Mouse (Mus musculus): ENCODE results near the gene Egfl7.

Gene Egfl7

DNA sequence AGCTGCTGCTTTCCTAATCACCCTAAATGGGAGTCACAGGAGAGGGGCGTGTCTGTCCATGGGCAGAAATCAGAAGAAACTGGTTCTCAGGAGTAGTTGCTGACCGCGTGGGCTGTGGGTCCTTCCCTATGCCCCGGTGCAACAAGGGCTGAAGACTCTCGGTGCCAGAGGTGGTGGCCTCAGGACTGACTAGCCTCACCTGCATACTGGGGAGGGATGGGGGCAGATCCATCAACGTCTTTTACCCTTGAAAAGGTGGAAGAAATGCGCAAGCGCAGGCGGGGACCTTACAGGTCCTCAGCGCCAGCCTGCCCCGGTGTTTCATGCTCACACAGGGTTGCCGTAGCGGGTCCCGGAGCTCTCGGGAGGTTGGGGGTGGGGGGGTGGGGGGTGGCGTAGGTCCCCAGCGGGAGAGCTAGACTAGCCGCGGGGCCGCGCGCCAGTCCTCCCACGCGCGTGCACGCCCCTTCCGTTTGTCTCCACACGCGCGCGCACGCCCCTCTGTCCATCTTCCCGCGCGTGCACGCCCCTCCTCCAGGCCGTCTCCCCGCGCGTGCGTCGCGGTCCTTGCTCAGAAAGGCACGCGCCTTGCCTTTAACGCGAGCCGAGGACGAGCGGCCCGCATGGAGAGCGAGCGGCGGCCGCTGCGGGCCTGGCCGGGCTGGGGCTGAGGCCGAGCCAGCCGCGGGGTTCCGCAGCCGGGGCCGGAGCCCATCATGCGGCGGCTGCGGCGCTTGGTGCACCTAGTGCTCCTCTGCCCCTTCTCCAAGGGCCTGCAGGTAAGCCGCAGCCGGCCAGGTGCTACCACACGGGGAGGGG is 48.3 kb downstream of the Egfl7 start, which contains the start of gene Fam69b:
Gene Fam69b, plus strand, starts transcription at position 537 of the 819 bp plus-strand sequence.
- in situ Hi-C loops (cut with MboI; ENCODE audit: low pct_unique_long_range_greater_than_20kb in 1 of 2, low sequenced_read_pairs in 2 of 2, unreplicated experiment in 1 of 2): no loop called here

DNA sequence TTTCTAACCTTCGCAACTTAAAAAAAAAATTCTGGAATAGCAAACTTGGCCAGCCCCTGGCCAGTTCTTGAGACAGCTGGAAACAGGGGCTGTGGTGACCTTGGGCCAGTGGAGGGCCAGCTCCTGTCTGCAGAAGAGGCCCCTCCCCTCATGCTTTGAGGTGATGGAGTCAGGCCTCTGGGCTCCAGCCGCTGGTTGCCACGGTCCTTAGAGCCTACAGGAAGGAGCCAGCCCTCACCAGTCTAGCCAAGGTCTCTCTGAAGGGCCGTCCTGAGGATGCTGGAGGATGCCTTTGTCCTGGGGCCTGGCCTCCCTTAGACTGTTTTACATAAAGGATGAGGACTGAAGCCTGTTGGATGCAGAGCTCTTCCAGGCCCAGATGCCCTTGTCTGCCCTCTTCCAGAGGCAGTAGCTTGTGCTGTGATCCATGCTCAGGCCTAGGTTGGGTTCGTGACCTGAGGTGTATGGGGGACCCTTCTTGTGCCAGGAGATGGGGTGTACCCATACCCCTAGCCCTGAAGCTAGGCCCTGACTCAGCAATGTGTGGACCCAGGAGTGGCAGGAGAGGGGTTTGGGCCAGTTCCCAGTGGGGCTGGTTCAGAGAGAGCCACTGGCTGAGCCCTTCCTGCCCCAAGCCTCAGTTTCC is 49.1 kb downstream of the Egfl7 start:
- in situ Hi-C loops (cut with MboI; ENCODE audit: low pct_unique_long_range_greater_than_20kb in 1 of 2, low sequenced_read_pairs in 2 of 2, unreplicated experiment in 1 of 2): no loop called here

- in situ Hi-C loops (cut with MboI; ENCODE audit: low pct_unique_long_range_greater_than_20kb in 1 of 2, low sequenced_read_pairs in 2 of 2, unreplicated experiment in 1 of 2): no loop called here
Measured at GRCm38 (mm10) chr2:26632541-26633395, 53.0 kb downstream of the Egfl7 start.

- in situ Hi-C loops (cut with MboI; ENCODE audit: low pct_unique_long_range_greater_than_20kb in 1 of 2, low sequenced_read_pairs in 2 of 2, unreplicated experiment in 1 of 2): no loop called here
Measured at GRCm38 (mm10) chr2:26633953-26634530, 54.2 kb downstream of the Egfl7 start.

DNA sequence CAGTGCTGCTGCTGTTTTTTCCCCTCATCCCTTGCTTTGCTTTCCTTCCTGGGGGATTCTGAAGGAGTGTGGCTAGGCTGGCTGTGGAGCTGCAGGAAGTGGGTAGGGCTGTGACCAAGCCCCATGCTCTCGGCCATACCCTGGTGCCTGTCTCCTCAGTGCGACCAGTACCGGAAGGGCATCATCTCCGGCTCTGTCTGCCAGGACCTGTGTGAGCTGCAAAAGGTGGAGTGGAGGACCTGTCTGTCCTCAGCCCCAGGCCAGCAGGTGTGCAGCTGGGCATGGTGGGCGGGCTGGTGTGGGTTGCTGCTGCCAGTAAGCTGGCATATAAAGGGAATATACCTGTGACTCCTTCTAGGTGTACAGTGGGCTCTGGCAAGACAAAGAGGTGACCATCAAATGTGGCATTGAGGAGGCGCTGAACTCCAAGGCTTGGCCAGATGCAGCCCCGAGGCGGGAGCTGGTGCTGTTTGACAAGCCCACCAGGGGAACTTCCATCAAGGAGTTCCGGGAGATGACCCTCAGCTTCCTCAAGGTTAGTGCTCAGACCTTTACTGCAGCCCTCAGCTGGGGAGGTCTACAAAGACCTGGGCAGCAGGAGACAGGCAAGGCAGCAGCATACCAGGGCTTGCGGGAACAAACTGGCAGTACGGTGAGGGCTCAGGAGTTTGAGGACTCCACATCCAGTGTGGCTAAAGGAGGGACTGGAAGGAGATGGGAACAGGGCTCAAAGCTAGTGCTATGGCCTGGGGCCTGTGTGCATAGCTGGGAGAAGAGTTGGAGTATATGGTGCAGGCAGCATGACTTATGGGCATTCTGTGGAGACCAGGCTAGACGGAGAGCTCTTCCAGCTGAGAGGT is 55.0 kb downstream of the Egfl7 start:
- in situ Hi-C loops (cut with MboI; ENCODE audit: low pct_unique_long_range_greater_than_20kb in 1 of 2, low sequenced_read_pairs in 2 of 2, unreplicated experiment in 1 of 2): no loop called here

GRCm38 (mm10) chr2:26635489-26636324 is 55.9 kb downstream of the Egfl7 start:
- in situ Hi-C loops (cut with MboI; ENCODE audit: low pct_unique_long_range_greater_than_20kb in 1 of 2, low sequenced_read_pairs in 2 of 2, unreplicated experiment in 1 of 2): no loop called here

DNA sequence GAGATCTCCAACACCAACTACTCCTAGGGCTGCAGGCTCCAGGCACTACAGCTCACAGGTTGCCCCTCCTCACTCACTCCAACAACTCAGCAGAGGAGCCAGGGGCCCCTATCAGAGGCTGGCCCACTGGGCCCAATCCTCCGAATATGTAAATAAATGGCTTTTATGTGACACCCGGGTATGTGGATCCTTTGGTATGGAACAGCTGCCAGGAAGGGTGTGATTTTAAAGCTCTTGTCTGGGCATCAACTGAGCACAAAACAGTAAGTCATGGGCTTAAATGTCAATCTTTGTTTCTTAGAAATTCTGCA is 56.5 kb downstream of the Egfl7 start:
- in situ Hi-C loops (cut with MboI; ENCODE audit: low pct_unique_long_range_greater_than_20kb in 1 of 2, low sequenced_read_pairs in 2 of 2, unreplicated experiment in 1 of 2): no loop called here

GRCm38 (mm10) chr2:26637316-26637932 is 57.6 kb downstream of the Egfl7 start:
- in situ Hi-C loops (cut with MboI; ENCODE audit: low pct_unique_long_range_greater_than_20kb in 1 of 2, low sequenced_read_pairs in 2 of 2, unreplicated experiment in 1 of 2): no loop called here

- in situ Hi-C loops (cut with MboI; ENCODE audit: low pct_unique_long_range_greater_than_20kb in 1 of 2, low sequenced_read_pairs in 2 of 2, unreplicated experiment in 1 of 2): no loop called here
Measured at GRCm38 (mm10) chr2:26638039-26638438, 58.2 kb downstream of the Egfl7 start.

- in situ Hi-C loops (cut with MboI; ENCODE audit: low pct_unique_long_range_greater_than_20kb in 1 of 2, low sequenced_read_pairs in 2 of 2, unreplicated experiment in 1 of 2): no loop called here
Measured at GRCm38 (mm10) chr2:26638572-26638971, 58.8 kb downstream of the Egfl7 start.

- in situ Hi-C loops (cut with MboI; ENCODE audit: low pct_unique_long_range_greater_than_20kb in 1 of 2, low sequenced_read_pairs in 2 of 2, unreplicated experiment in 1 of 2): no loop called here
Measured at GRCm38 (mm10) chr2:26639083-26639482, 59.3 kb downstream of the Egfl7 start.

GRCm38 (mm10) chr2:26639838-26640830 is 60.3 kb downstream of the Egfl7 start:
- in situ Hi-C loops (cut with MboI; ENCODE audit: low pct_unique_long_range_greater_than_20kb in 1 of 2, low sequenced_read_pairs in 2 of 2, unreplicated experiment in 1 of 2): loop anchor here (5.0 to 10.0 kb wide), 3 partner anchors 267 to 595 kb away; no protein-coding TSS in a partner anchor

- in situ Hi-C loops (cut with MboI; ENCODE audit: low pct_unique_long_range_greater_than_20kb in 1 of 2, low sequenced_read_pairs in 2 of 2, unreplicated experiment in 1 of 2): loop anchor here (5.0 to 10.0 kb wide), 3 partner anchors 266 to 594 kb away; no protein-coding TSS in a partner anchor
Measured at GRCm38 (mm10) chr2:26641006-26641647, 61.3 kb downstream of the Egfl7 start.
